Mouse (Mus musculus): ENCODE results near the gene Gm4707. TPM values are rescaled to one million over a fixed set of nuclear protein-coding genes. Genes with fewer than 3 reads are reported as not detected.

Gene Gm4707
- polyA plus RNA-seq (2021; fragmentation: Nextera tagmentation) = not detected in 2 replicates
- long read RNA-seq, experiment 1, partial matches to known transcripts = 1 of 1 reads
- long read RNA-seq, experiment 1, other reads (novel, unspliced or antisense) = 0 of 1 reads
- long read RNA-seq, experiment 2 = 0 reads

DNA sequence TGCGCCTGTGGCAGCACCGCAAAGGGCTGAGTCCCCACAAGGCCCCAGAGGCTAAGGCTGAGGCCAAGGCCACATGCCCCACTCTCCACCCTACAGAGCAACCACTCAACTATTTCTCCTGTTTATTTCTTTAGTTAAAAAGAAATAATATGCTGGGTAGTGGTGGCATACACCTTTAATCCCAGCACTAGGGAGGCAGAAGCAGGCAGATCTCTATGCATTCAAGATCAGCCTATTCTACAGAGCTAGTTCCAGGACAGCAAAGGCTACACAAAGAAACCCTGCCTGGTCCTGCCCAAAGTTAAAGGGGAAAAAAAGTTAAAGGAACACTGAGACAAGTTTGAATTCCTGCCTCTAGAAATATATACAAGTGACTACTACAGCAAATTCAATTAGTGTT is at the start of gene Gm4707:
TSS of gene Gm4707 (minus strand) at position 101 of the 400 bp plus-strand sequence.

GRCm38 (mm10) chr17:71474762-71475704 is 15.3 kb upstream of the Gm4707 start, which contains the start of gene Smchd1:
Smchd1 (minus strand) TSS chr17:71475343.

Other genes with a start within 250 kb of the Gm4707 start
- gene Emilin2, start 147.9 kb downstream of the Gm4707 start, polyA plus RNA-seq (2021; fragmentation: Nextera tagmentation) = 1.2 and 1.3 TPM in 2 replicates
- gene Smchd1, start 15.4 kb upstream of the Gm4707 start, polyA plus RNA-seq (2021; fragmentation: Nextera tagmentation) = 20.8 and 22.9 TPM in 2 replicates
- gene Ndc80, start 66.9 kb upstream of the Gm4707 start, polyA plus RNA-seq (2021; fragmentation: Nextera tagmentation) = 0.11 and 0.34 TPM in 2 replicates
- 0.65 and 0.78 TPM in 2 replicates for gene Spdya, start 92.1 kb upstream of the Gm4707 start, polyA plus RNA-seq (2021; fragmentation: Nextera tagmentation)
- gene Wdr43, start 156.0 kb upstream of the Gm4707 start, polyA plus RNA-seq (2021; fragmentation: Nextera tagmentation) = 16.9 and 18.7 TPM in 2 replicates
- gene Togaram2, start 213.3 kb upstream of the Gm4707 start, polyA plus RNA-seq (2021; fragmentation: Nextera tagmentation) = 0.65 and 1.3 TPM in 2 replicates